Mouse (Mus musculus) midbrain, embryonic 10.5 days (tissue): Measurements from ENCODE around the gene Vangl1. TPM values are rescaled to one million over a fixed set of nuclear protein-coding genes. Genes with fewer than 3 reads are reported as not detected.
"Not testable (repeated sequence)": the region's sequence is repeated elsewhere in the genome, so short reads cannot be mapped to it uniquely, and the experiment has no call there.

Source experiments
- DNase-seq: peaks from one replicate; pipeline ENCODE4 v3.0.0-alpha.2; 2017; ENCODE audit warnings: low spot score
- H3K27ac ChIP-seq: fragments of 300-500 bp; sonication (generic); replicated peaks from 2 replicates; pipeline ENCODE4 v1.5.1; 2016; ENCODE audit warnings: mild to moderate bottlenecking
- H3K27me3 ChIP-seq: fragments of 300-500 bp; sonication (generic); 2 replicates; pipeline ENCODE4 v1.6.1; 2016; ENCODE audit warnings: low read depth, mild to moderate bottlenecking; ENCODE audit not compliant: poor library complexity, severe bottlenecking
- H3K36me3 ChIP-seq: fragments of 300-500 bp; sonication (generic); 2 replicates; pipeline ENCODE4 v1.6.1; 2016; ENCODE audit warnings: mild to moderate bottlenecking, moderate library complexity
- H3K4me1 ChIP-seq: fragments of 300-500 bp; sonication (generic); 2 replicates; pipeline ENCODE4 v1.6.1; 2016
- H3K4me3 ChIP-seq: fragments of 300-500 bp; sonication (generic); 2 replicates; pipeline ENCODE4 v1.5.1; 2016; ENCODE audit warnings: mild to moderate bottlenecking, moderate library complexity
- H3K9me3 ChIP-seq: fragments of 300-500 bp; sonication (generic); replicated peaks from 2 replicates; pipeline ENCODE4 v1.6.1; 2016; ENCODE audit warnings: mild to moderate bottlenecking
- WGBS: fragments of 180-500 bp; shearing (Covaris S2); methylation state at CpG from one replicate; pipeline ENCODE4 v1.1.7; 2016; 5-methylcytosine and 5-hydroxymethylcytosine counted together
- polyA plus RNA-seq: library from polyadenylated mRNA; unstranded; fragments of >200 nt; fragmentation: Nextera tagmentation; extraction: Ambion mirVana; gene quantifications from 2 replicates; pipeline ENCODE4 v1.2.1, GENCODE M21; 2016

Vangl1 gene
- polyA plus RNA-seq, 1 experiment from 2014 or later: 13.1 TPM

- 70% methylated on average over 6 of the region's 6 CpGs for WGBS
- no peak overlapping the region for H3K4me3 ChIP-seq
- H3K4me1 ChIP-seq: no peaks in the 10 kb centered on the region; the same call in 1 of the 2 replicates
- no peak for DNase-seq
- no peak overlapping the region for H3K27ac ChIP-seq
- H3K27me3 ChIP-seq: peaks cover 5% of the 10 kb centered on the region
- H3K36me3 ChIP-seq: no peaks in the 10 kb centered on the region
- no peaks in the 10 kb centered on the region for H3K9me3 ChIP-seq
Observed at GRCm38 (mm10) chr3:102212896-102213295, 8.4 kb upstream of the Vangl1 start.

DNA sequence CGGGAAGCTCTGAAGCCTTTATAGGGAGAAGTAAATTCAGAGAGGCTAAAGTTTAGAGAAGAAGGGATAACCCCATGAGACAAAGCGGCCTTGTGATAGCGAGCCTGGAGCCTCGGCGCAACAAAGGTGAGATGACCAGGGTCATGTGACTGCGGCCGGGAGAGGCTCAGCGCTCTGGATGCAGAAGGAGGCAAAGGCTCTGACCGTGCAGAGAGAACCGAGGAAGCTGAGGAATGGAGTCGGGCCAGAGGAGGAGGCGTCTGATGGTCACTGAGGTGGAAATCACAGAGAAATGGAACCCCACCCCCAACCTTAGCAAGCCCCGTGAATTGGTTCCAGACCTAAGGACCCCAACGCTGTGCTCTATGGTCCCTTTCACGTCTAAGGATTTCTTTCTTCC lies 7.8 kb upstream of the Vangl1 start:
- H3K4me3 ChIP-seq: no peak overlapping the region
- no peaks in the 10 kb centered on the region; the same call in 1 of the 2 replicates for H3K4me1 ChIP-seq
- no peaks in the 10 kb centered on the region for H3K36me3 ChIP-seq
- DNase-seq: no peak
- 90% methylated on average over 15 of the region's 15 CpGs for WGBS
- no peak overlapping the region for H3K27ac ChIP-seq
- H3K9me3 ChIP-seq: no peaks in the 10 kb centered on the region
- peaks cover 11% of the 10 kb centered on the region for H3K27me3 ChIP-seq

DNA sequence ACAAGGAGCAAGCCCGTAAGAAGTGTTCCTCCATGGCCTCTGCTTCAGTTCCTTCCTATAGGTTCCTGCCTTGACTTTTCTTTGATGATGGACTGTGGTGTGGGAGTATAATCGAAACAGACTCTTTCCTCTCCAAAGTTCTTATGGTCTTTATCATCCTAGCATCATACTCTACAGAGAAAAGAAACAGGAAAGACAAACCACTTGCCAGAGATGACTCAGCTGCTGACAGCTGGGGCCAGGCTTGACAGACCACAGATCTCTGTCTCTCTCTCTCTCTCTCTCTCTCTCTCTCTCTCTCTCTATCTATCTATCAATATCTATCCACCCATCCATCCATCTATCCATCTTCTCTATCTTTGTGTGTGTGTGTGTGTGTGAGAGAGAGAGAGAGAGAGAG lies 6.8 kb upstream of the Vangl1 start:
- no peaks in the 10 kb centered on the region for H3K36me3 ChIP-seq
- no peak overlapping the region for H3K27ac ChIP-seq
- H3K27me3 ChIP-seq: peaks cover 21% of the 10 kb centered on the region
- DNase-seq: no peak
- H3K9me3 ChIP-seq: no peaks in the 10 kb centered on the region
- 93% methylated on average over 2 of the region's 2 CpGs for WGBS
- no peaks in the 10 kb centered on the region; the same call in 1 of the 2 replicates for H3K4me1 ChIP-seq
- no peak overlapping the region for H3K4me3 ChIP-seq

- DNase-seq: no peak
- Histone ChIP-seq H3K4me1 (peaks cover under 1% of the 10 kb centered on the region; the same call in 1 of the 2 replicates), H3K9me3 (no peaks in the 10 kb centered on the region), H3K27me3 (peaks cover 26% of the 10 kb centered on the region), H3K4me3 (no peak overlapping the region), H3K27ac (no peak overlapping the region), H3K36me3 (no peaks in the 10 kb centered on the region)
- WGBS: 63% methylated on average over 3 of the region's 3 CpGs
Observed at GRCm38 (mm10) chr3:102210775-102211174, 6.3 kb upstream of the Vangl1 start.

- no peak overlapping the region for H3K4me3 ChIP-seq
- no peak for DNase-seq
- H3K27ac ChIP-seq: no peak overlapping the region
- 79% methylated on average over 6 of the region's 6 CpGs for WGBS
- peaks cover 20% of the 10 kb centered on the region for H3K4me1 ChIP-seq
- no peaks in the 10 kb centered on the region for H3K9me3 ChIP-seq
- no peaks in the 10 kb centered on the region for H3K36me3 ChIP-seq
- peaks cover 41% of the 10 kb centered on the region for H3K27me3 ChIP-seq
Observed at GRCm38 (mm10) chr3:102208861-102209260, 4.4 kb upstream of the Vangl1 start.

DNA sequence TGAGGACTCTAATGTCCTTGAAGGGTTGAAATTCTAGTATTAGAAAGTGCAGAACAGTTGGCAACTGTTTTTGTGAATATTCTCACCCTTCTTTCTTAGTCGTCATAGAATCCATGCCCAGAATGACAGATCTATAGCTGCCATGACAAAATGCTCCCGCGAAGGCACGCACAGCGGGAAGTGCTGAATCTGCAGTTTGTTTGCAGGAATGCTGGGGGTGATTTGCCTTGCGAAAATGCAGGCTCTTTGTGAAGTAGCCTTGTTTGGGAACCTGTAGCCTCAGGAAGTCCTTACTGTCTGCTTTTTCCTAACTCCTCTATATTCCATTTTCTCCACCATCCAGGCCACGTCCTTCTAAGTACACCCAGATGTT lies 951 bp upstream of the Vangl1 start:
- 4% methylated on average over 7 of the region's 7 CpGs for WGBS
- H3K27ac ChIP-seq: no peak overlapping the region
- H3K4me1 ChIP-seq: peaks cover 41% of the 10 kb centered on the region
- no peaks in the 10 kb centered on the region for H3K9me3 ChIP-seq
- peaks cover 76% of the 10 kb centered on the region for H3K27me3 ChIP-seq
- DNase-seq: no peak
- H3K36me3 ChIP-seq: no peaks in the 10 kb centered on the region
- peak overlapping the region; percentile 83 for H3K4me3 ChIP-seq

- H3K4me1 ChIP-seq: peaks cover 46% of the 10 kb centered on the region
- H3K27me3 ChIP-seq: peaks cover 81% of the 10 kb centered on the region
- H3K27ac ChIP-seq: peak overlapping the region; percentile 87
- DNase-seq, H3K9me3 ChIP-seq, H3K36me3 ChIP-seq: not testable (repeated sequence)
- 14% methylated on average over 12 of the region's 17 CpGs for WGBS
- peak overlapping the region; percentile 83 for H3K4me3 ChIP-seq
Observed at GRCm38 (mm10) chr3:102204734-102205457, 403 bp upstream of the Vangl1 start.

GRCm38 (mm10) chr3:102203131-102203530 lies 1.4 kb downstream of the Vangl1 start:
- Histone ChIP-seq H3K4me3 (peak overlapping the region; percentile 83), H3K36me3 (no peaks in the 10 kb centered on the region), H3K27ac (peak overlapping the region; percentile 87), H3K27me3 (peaks cover 95% of the 10 kb centered on the region), H3K4me1 (peaks cover 60% of the 10 kb centered on the region), H3K9me3 (no peaks in the 10 kb centered on the region)
- 7% methylated on average over 7 of the region's 7 CpGs for WGBS
- DNase-seq: no peak

GRCm38 (mm10) chr3:102199991-102200390 lies 4.5 kb downstream of the Vangl1 start:
- WGBS: 29% methylated on average over 4 of the region's 4 CpGs
- Histone ChIP-seq H3K27me3 (peaks cover 96% of the 10 kb centered on the region), H3K4me1 (peaks cover 83% of the 10 kb centered on the region)

DNA sequence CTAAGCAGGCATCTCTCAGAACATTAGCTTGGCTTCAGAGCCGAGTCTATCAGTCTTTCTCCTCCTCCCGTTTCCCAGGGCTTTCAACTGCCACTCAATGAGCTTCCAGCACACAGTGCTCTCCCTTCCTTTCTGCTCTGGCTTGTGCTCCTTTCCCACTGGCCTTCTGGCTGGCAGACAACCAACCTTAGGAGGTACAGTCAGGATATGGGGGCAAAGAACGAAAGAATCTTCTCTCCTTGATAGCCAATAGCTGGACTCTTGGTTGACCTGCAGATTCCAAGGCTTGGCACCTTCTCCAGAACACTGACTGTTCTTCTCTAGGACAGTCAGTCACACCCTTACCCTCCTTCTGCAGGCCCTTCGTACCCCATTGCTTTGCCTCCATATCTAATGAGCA lies 5.3 kb downstream of the Vangl1 start:
- H3K9me3 ChIP-seq: no peaks in the 10 kb centered on the region
- peaks cover 83% of the 10 kb centered on the region for H3K4me1 ChIP-seq
- DNase-seq: no peak
- no peak overlapping the region for H3K4me3 ChIP-seq
- no peaks in the 10 kb centered on the region for H3K36me3 ChIP-seq
- 72% methylated on average over 4 of the region's 4 CpGs for WGBS
- H3K27me3 ChIP-seq: peaks cover 95% of the 10 kb centered on the region
- no peak overlapping the region for H3K27ac ChIP-seq

More at GRCm38 (mm10) chr3:102199991-102200390, 4.5 kb downstream of the Vangl1 start:
- Histone ChIP-seq H3K9me3 (no peaks in the 10 kb centered on the region), H3K36me3 (no peaks in the 10 kb centered on the region), H3K27ac (no peak overlapping the region), H3K4me3 (no peak overlapping the region)
- no peak for DNase-seq

- H3K27ac ChIP-seq: no peak overlapping the region
- peaks cover 83% of the 10 kb centered on the region for H3K4me1 ChIP-seq
- H3K36me3 ChIP-seq: no peaks in the 10 kb centered on the region
- DNase-seq: no peak
- H3K9me3 ChIP-seq: no peaks in the 10 kb centered on the region
- 51% methylated on average over 6 of the region's 6 CpGs for WGBS
- no peak overlapping the region for H3K4me3 ChIP-seq
- H3K27me3 ChIP-seq: peaks cover 98% of the 10 kb centered on the region
Observed at GRCm38 (mm10) chr3:102198446-102198845, 6.0 kb downstream of the Vangl1 start.

DNA sequence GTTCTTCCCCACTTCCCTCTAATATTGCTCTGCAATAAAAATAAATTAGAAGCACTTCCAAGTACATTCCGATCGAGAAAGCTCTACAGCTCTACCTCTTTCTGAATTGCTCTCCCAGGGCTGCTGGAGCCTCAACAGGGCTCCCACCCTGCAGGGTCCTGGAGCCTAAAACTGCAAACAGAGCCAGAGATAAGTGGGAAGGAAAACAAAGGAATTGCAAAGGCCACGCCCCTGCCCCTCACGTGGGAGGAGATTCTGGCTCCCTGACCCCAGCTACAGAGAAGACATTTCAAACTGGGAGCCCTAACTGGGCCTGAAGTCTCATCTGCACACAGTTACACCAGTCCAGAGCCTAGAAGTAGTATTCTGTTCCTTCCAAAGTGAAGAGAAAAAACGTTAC lies 6.7 kb downstream of the Vangl1 start:
- no peaks in the 10 kb centered on the region for H3K36me3 ChIP-seq
- H3K27me3 ChIP-seq: peaks cover 98% of the 10 kb centered on the region
- DNase-seq: peak; percentile 33
- no peak overlapping the region for H3K4me3 ChIP-seq
- peaks cover 83% of the 10 kb centered on the region for H3K4me1 ChIP-seq
- no peaks in the 10 kb centered on the region for H3K9me3 ChIP-seq
- H3K27ac ChIP-seq: no peak overlapping the region; the same call in 1 of the 2 replicates
- WGBS: 11% methylated on average over 5 of the region's 5 CpGs

- Histone ChIP-seq H3K27ac (no peak overlapping the region), H3K4me3 (no peak overlapping the region), H3K36me3 (0 out of 2 replicates have a peak, but pooled peaks cover 3% of the 10 kb centered on the region), H3K9me3 (no peaks in the 10 kb centered on the region), H3K27me3 (peaks cover 98% of the 10 kb centered on the region), H3K4me1 (peaks cover 85% of the 10 kb centered on the region)
- WGBS: 85% methylated on average over 5 of the region's 5 CpGs
- DNase-seq: no peak
Observed at GRCm38 (mm10) chr3:102197152-102197551, 7.3 kb downstream of the Vangl1 start.
